Mouse (Mus musculus): ENCODE data around the gene Tfap2e. TPM values are rescaled to one million over a fixed set of nuclear protein-coding genes. Genes with fewer than 3 reads are reported as not detected.
A peak's percentile ranks its signal among the peaks of the same experiment; 100 is the strongest.

Tfap2e gene
- total and polyA plus RNA-seq, 3 experiments: 0.12 TPM; not detected in 2

GRCm38 (mm10) chr4:126706630-126707438 lies 29.2 kb downstream of the Tfap2e start:
- H3K36me3 ChIP-seq (ENCODE audit: control insufficient read depth, insufficient read depth, low read length): no peaks in the 10 kb centered on the region; the same call in 1 of the 2 replicates
- H3K4me3 ChIP-seq: no peak overlapping the region
- whole genome bisulfite sequencing: 82% methylated on average over 12 of the region's 12 CpGs
- TF ChIP-seq POLR2A (IDR thresholded peaks at IDR 0.05; ENCODE audit: insufficient read depth, low read depth, low read length): no peak
- TF ChIP-seq CTCF (IDR thresholded peaks at IDR 0.05): no peak
- TF ChIP-seq EP300 (IDR thresholded peaks at IDR 0.05; ENCODE audit: insufficient read depth, low read depth, low read length): no peak
- intact Hi-C loops (cut with DNase I): no loop called here
- no peak for DNase-seq
- no peaks in the 10 kb centered on the region for H3K27me3 ChIP-seq (ENCODE audit: control insufficient read depth, insufficient read depth, low read length)
- H3K79me2 ChIP-seq (replicated peaks; ENCODE audit: control insufficient read depth, insufficient read depth, low read length): no peaks in the 10 kb centered on the region
- no peaks in the 10 kb centered on the region for H3K4me1 ChIP-seq (ENCODE audit: control insufficient read depth, insufficient read depth, low read length)
- H3K27ac ChIP-seq: no peak overlapping the region
- no peak overlapping the region for H3K9ac ChIP-seq (ENCODE audit: low read depth, low read length)

- intact Hi-C loops (cut with DNase I): no loop called here
- H3K9ac ChIP-seq (ENCODE audit: low read depth, low read length): no peak overlapping the region
- H3K36me3 ChIP-seq (ENCODE audit: control insufficient read depth, insufficient read depth, low read length): peaks cover 2% of the 10 kb centered on the region
- no peaks in the 10 kb centered on the region for H3K27me3 ChIP-seq (ENCODE audit: control insufficient read depth, insufficient read depth, low read length)
- no peak overlapping the region for H3K4me3 ChIP-seq
- no peak overlapping the region for H3K27ac ChIP-seq
- no peak for DNase-seq
- H3K4me1 ChIP-seq (ENCODE audit: control insufficient read depth, insufficient read depth, low read length): no peaks in the 10 kb centered on the region
- no peaks in the 10 kb centered on the region; the same call in 1 of the 2 replicates for H3K79me2 ChIP-seq (replicated peaks; ENCODE audit: control insufficient read depth, insufficient read depth, low read length)
- 97% methylated on average over 4 of the region's 4 CpGs for WGBS
- TF ChIP-seq CTCF (IDR thresholded peaks at IDR 0.05) (no peak), EP300 (IDR thresholded peaks at IDR 0.05; ENCODE audit: insufficient read depth, low read depth, low read length) (no peak), POLR2A (IDR thresholded peaks at IDR 0.05; ENCODE audit: insufficient read depth, low read depth, low read length) (no peak)
Observed at GRCm38 (mm10) chr4:126696908-126697307, 39.1 kb downstream of the Tfap2e start.

GRCm38 (mm10) chr4:126693021-126693420 lies 43.0 kb downstream of the Tfap2e start:
- intact Hi-C loops (cut with DNase I): no loop called here
- H3K36me3 ChIP-seq (ENCODE audit: control insufficient read depth, insufficient read depth, low read length): peaks cover 13% of the 10 kb centered on the region
- WGBS: 75% methylated on average over 5 of the region's 5 CpGs

GRCm38 (mm10) chr4:126689457-126689856 lies 46.6 kb downstream of the Tfap2e start:
- Histone ChIP-seq H3K27me3 (ENCODE audit: control insufficient read depth, insufficient read depth, low read length) (no peaks in the 10 kb centered on the region), H3K27ac (peak overlapping the region; percentile 81), H3K9ac (ENCODE audit: low read depth, low read length) (no peak overlapping the region), H3K4me1 (ENCODE audit: control insufficient read depth, insufficient read depth, low read length) (no peaks in the 10 kb centered on the region; the same call in 1 of the 2 replicates), H3K4me3 (no peak overlapping the region), H3K36me3 (ENCODE audit: control insufficient read depth, insufficient read depth, low read length) (peaks cover 15% of the 10 kb centered on the region), H3K79me2 (replicated peaks; ENCODE audit: control insufficient read depth, insufficient read depth, low read length) (peaks cover 3% of the 10 kb centered on the region)
- no peak for DNase-seq
- WGBS: 68% methylated on average over 2 of the region's 2 CpGs
- intact Hi-C loops (cut with DNase I): no loop called here
- TF ChIP-seq CTCF (IDR thresholded peaks at IDR 0.05): no peak
- no peak for TF ChIP-seq EP300 (IDR thresholded peaks at IDR 0.05; ENCODE audit: insufficient read depth, low read depth, low read length)
- TF ChIP-seq POLR2A (IDR thresholded peaks at IDR 0.05; ENCODE audit: insufficient read depth, low read depth, low read length): no peak

More at GRCm38 (mm10) chr4:126693021-126693420, 43.0 kb downstream of the Tfap2e start:
- no peak overlapping the region for H3K27ac ChIP-seq
- H3K27me3 ChIP-seq (ENCODE audit: control insufficient read depth, insufficient read depth, low read length): no peaks in the 10 kb centered on the region
- H3K4me1 ChIP-seq (ENCODE audit: control insufficient read depth, insufficient read depth, low read length): no peaks in the 10 kb centered on the region; the same call in 1 of the 2 replicates
- no peak overlapping the region for H3K9ac ChIP-seq (ENCODE audit: low read depth, low read length)
- TF ChIP-seq EP300 (IDR thresholded peaks at IDR 0.05; ENCODE audit: insufficient read depth, low read depth, low read length): no peak
- no peak for TF ChIP-seq POLR2A (IDR thresholded peaks at IDR 0.05; ENCODE audit: insufficient read depth, low read depth, low read length)
- TF ChIP-seq CTCF (IDR thresholded peaks at IDR 0.05): no peak
- peaks cover 1% of the 10 kb centered on the region for H3K79me2 ChIP-seq (replicated peaks; ENCODE audit: control insufficient read depth, insufficient read depth, low read length)
- DNase-seq: no peak
- no peak overlapping the region for H3K4me3 ChIP-seq

DNA sequence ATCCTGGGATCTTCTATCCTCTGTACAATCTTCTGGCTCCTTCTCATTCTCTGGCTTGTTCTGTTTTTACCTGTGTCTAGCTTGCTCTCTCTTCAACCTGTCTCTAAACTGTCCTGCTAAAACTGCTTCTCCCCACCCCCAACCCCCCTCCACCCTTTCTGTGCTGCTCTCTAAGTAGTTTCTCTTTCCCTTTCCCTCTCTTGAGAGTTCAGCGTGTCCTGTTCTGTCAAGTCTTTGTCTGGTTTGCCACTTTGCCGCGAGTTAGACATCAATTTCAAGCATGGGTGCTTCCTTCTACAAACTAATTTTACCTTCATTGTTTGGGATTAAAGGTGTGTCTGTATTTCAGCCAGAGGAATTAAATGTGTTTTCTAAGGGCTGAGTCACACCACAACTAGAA lies 53.0 kb downstream of the Tfap2e start:
- DNase-seq: no peak
- 39% methylated on average over 3 of the region's 3 CpGs for WGBS

DNA sequence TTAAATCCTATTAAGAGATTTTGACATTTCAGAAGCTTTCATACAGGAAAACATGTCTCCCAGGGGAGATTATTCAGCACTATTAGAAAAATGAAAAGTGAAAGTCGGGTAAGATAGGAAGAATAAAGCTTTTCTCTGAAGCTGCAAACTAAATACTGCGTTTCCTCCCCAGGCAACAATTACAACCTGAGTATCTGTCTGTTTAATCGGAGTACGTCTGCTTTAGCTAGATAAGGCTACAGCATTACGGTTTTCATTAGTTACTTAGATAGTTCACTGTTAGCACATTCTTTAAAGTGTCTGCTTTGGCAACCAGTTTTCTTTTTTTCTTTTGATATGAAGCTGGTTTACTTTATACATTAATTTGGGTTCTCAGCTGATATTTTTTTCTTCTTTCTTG lies 53.7 kb downstream of the Tfap2e start:
- DNase-seq: no peak

More for the DNA sequence above, 53.0 kb downstream of the Tfap2e start:
- intact Hi-C loops (cut with DNase I): no loop called here
- Histone ChIP-seq H3K36me3 (ENCODE audit: control insufficient read depth, insufficient read depth, low read length) (peaks cover 30% of the 10 kb centered on the region), H3K9ac (ENCODE audit: low read depth, low read length) (0 out of 2 replicates have a peak overlapping the region, but pooled peaks have one; percentile 25), H3K27me3 (ENCODE audit: control insufficient read depth, insufficient read depth, low read length) (no peaks in the 10 kb centered on the region), H3K4me1 (ENCODE audit: control insufficient read depth, insufficient read depth, low read length) (peaks cover 10% of the 10 kb centered on the region), H3K79me2 (replicated peaks; ENCODE audit: control insufficient read depth, insufficient read depth, low read length) (peaks cover 2% of the 10 kb centered on the region; the same call in 1 of the 2 replicates), H3K4me3 (no peak overlapping the region), H3K27ac (no peak overlapping the region)
- TF ChIP-seq CTCF (IDR thresholded peaks at IDR 0.05) (no peak), POLR2A (IDR thresholded peaks at IDR 0.05; ENCODE audit: insufficient read depth, low read depth, low read length) (no peak), EP300 (IDR thresholded peaks at IDR 0.05; ENCODE audit: insufficient read depth, low read depth, low read length) (no peak)

More for the DNA sequence above, 53.7 kb downstream of the Tfap2e start:
- 0 out of 2 replicates have a peak overlapping the region, but pooled peaks have one; percentile 10 for H3K4me3 ChIP-seq
- peak overlapping the region; percentile 34 for H3K27ac ChIP-seq
- TF ChIP-seq EP300 (IDR thresholded peaks at IDR 0.05; ENCODE audit: insufficient read depth, low read depth, low read length): no peak
- TF ChIP-seq POLR2A (IDR thresholded peaks at IDR 0.05; ENCODE audit: insufficient read depth, low read depth, low read length): no peak
- no peak for TF ChIP-seq CTCF (IDR thresholded peaks at IDR 0.05)
- peaks cover 2% of the 10 kb centered on the region; the same call in 1 of the 2 replicates for H3K79me2 ChIP-seq (replicated peaks; ENCODE audit: control insufficient read depth, insufficient read depth, low read length)
- peaks cover 10% of the 10 kb centered on the region for H3K4me1 ChIP-seq (ENCODE audit: control insufficient read depth, insufficient read depth, low read length)
- H3K9ac ChIP-seq (ENCODE audit: low read depth, low read length): no peak overlapping the region
- peaks cover 30% of the 10 kb centered on the region for H3K36me3 ChIP-seq (ENCODE audit: control insufficient read depth, insufficient read depth, low read length)
- H3K27me3 ChIP-seq (ENCODE audit: control insufficient read depth, insufficient read depth, low read length): no peaks in the 10 kb centered on the region
- intact Hi-C loops (cut with DNase I): no loop called here
- WGBS: 16% methylated on average over 5 of the region's 5 CpGs
